Mouse (Mus musculus) midbrain, embryonic 13.5 days (tissue): ENCODE measurements around the gene Smim26. TPM values are rescaled to one million over a fixed set of nuclear protein-coding genes. Genes with fewer than 3 reads are reported as not detected.
A peak's percentile ranks its signal among the peaks of the same experiment; 100 is the strongest.

Experiments used
- ATAC-seq: fragments of 200-750 bp; cut with Nextera tagmentation; 2 replicates; pipeline ENCODE4 v1.8.0; 2017; ENCODE audit warnings: mild to moderate bottlenecking, moderate TSS enrichment, moderate library complexity
- H3K27ac ChIP-seq: fragments of 300-500 bp; sonication (generic); 2 replicates; pipeline ENCODE4 v1.5.1; 2015; ENCODE audit warnings: inconsistent platforms, mild to moderate bottlenecking, moderate library complexity
- H3K27me3 ChIP-seq: fragments of 300-500 bp; sonication (generic); 2 replicates; pipeline ENCODE4 v1.6.1; 2015; ENCODE audit warnings: mild to moderate bottlenecking, inconsistent platforms
- H3K36me3 ChIP-seq: fragments of 300-500 bp; sonication (generic); 2 replicates; pipeline ENCODE4 v1.6.1; 2015; ENCODE audit warnings: mild to moderate bottlenecking, inconsistent platforms
- H3K4me1 ChIP-seq: fragments of 300-500 bp; sonication (generic); replicated peaks from 2 replicates; pipeline ENCODE4 v1.6.1; 2015; ENCODE audit warnings: inconsistent platforms
- H3K4me2 ChIP-seq: fragments of 300-500 bp; sonication (generic); replicated peaks from 2 replicates; pipeline ENCODE4 v1.6.1; 2015; ENCODE audit warnings: moderate library complexity, mild to moderate bottlenecking, inconsistent platforms
- H3K4me3 ChIP-seq: fragments of 300-500 bp; sonication (generic); replicated peaks from 2 replicates; pipeline ENCODE4 v1.5.1; 2015; ENCODE audit warnings: mild to moderate bottlenecking, inconsistent platforms
- H3K9ac ChIP-seq: fragments of 300-500 bp; sonication (generic); replicated peaks from 2 replicates; pipeline ENCODE4 v1.6.1; 2015; ENCODE audit warnings: mild to moderate bottlenecking, inconsistent platforms
- H3K9me3 ChIP-seq: fragments of 300-500 bp; sonication (generic); 2 replicates; pipeline ENCODE4 v1.6.1; 2016; ENCODE audit warnings: mild to moderate bottlenecking, inconsistent platforms
- WGBS: fragments of 180-500 bp; shearing (Covaris S2); methylation state at CpG from one replicate; pipeline ENCODE4 v1.1.7; 2015; 5-methylcytosine and 5-hydroxymethylcytosine counted together
- polyA plus RNA-seq: library from polyadenylated mRNA; unstranded; fragments of >200 nt; fragmentation: Nextera tagmentation; extraction: Ambion mirVana; gene quantifications from 2 replicates; pipeline ENCODE4 v1.2.1, GENCODE M21; 2015

The Smim26 gene
- polyA plus RNA-seq, 1 experiment from 2014 or later: 54.6 TPM

DNA sequence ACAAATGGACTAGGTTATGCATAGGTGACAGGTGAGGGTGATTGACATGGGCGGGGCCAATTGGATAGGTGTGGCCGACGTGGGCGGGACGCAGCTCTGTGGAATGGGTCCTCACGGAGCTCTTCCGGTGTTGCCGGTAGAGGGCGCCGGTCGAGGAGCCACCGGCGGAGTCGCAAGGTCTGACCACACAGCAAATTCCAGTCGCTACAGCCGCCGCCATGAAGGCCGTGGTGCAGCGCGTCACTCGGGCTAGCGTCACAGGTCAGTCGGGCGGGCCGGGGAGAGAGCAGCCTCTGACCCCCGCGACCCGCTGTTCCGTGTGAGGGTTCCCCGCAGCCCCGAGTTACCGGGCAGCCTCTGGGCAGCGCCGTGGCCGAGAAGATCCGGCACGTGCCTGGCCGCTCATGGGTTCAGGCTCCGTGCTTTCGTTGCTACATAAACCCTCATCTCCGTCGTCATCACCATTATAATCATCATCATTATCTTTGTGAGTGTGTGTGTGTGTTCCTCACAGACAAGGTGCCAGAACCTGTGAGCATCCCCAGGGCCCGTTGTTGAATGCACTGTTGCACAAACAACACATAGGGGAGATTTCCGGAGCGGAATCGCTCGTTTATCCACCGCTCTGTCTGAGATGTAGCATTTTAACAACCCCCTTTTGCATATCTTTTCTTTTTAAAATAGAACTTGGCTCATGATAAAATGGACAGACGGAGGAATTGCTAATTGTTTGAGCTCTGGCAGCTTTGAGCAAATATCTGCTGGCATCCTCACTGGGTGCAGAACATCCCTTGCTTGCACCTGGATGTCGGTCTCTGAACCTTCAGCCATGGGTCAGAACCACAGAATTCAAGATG is 6.2 kb downstream of the Smim26 start, which contains the start of gene Dtd1:
Dtd1 (plus strand) TSS at position 67 of the 857 bp plus-strand sequence.
- peak within 1 kb of the TSS; percentile 86 for H3K9ac ChIP-seq
- H3K36me3 ChIP-seq: peaks cover 7% of the 10 kb centered on the region; the same call in 1 of the 2 replicates
- no peaks in the 10 kb centered on the region for H3K27me3 ChIP-seq
- H3K4me1 ChIP-seq: peaks cover 3% of the 10 kb centered on the region; the same call in 1 of the 2 replicates
- peak within 1 kb of the TSS; percentile 57 for H3K4me3 ChIP-seq
- H3K4me2 ChIP-seq: peak within 1 kb of the TSS; percentile 60
- H3K9me3 ChIP-seq: no peaks in the 10 kb centered on the region
- peak within 1 kb of the TSS; percentile 68 for H3K27ac ChIP-seq
- 3% methylated on average over 44 of the region's 50 CpGs for WGBS
- peak; percentile 94 for ATAC-seq

DNA sequence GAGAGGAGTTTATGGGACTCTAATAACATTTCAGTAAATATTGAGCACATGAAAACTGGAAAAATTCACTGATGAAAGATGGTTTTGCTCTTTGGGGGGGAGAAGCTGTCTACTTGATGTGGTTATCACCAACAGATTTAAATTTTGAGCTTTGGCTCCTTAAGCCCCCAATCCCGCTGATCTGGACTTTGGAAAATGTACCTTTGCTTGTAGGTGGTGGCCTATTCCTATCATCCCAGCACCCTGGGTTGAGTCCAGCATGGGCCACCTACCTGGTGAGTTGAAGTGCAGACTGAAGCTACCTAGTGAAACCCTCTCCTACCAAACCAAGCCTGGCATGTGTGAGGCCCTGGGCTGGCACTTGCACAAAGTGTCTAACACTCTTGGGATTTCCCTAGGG is 7.7 kb downstream of the Smim26 start:
- 96% methylated on average over 1 of the region's 1 CpGs for WGBS

DNA sequence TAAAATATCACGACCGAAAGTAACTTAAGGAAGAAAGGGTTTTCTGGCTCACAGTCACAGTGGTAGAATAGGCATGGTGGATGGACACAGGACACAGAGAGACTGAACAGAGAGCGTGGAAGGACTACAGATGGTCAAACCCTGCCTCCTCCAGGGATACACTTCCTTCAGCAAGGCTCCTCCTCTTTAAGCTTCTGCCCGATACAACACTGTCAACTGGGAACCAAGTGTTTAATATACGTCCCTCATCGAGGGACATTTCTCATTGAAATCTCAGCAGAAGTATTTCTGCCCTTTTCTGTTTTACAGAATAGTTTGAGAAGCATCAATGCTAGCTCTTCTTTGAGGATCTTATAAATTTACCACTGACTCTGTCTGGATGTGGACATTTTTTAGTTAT is 20.1 kb downstream of the Smim26 start:
- no peak overlapping the region for H3K27ac ChIP-seq
- H3K27me3 ChIP-seq: no peaks in the 10 kb centered on the region
- no peak overlapping the region for H3K4me3 ChIP-seq
- no peak for ATAC-seq
- 0 out of 2 replicates have a peak, but pooled peaks cover 6% of the 10 kb centered on the region for H3K9me3 ChIP-seq
- H3K36me3 ChIP-seq: no peaks in the 10 kb centered on the region
- no peak overlapping the region for H3K9ac ChIP-seq
- no peak overlapping the region for H3K4me2 ChIP-seq
- no peaks in the 10 kb centered on the region for H3K4me1 ChIP-seq
- WGBS: 95% methylated on average over 6 of the region's 6 CpGs

More for the DNA sequence above, 7.7 kb downstream of the Smim26 start:
- peaks cover 3% of the 10 kb centered on the region; the same call in 1 of the 2 replicates for H3K4me1 ChIP-seq
- H3K9ac ChIP-seq: no peak overlapping the region
- no peak overlapping the region for H3K27ac ChIP-seq
- H3K4me2 ChIP-seq: no peak overlapping the region
- peaks cover 10% of the 10 kb centered on the region for H3K36me3 ChIP-seq
- no peak for ATAC-seq
- H3K27me3 ChIP-seq: no peaks in the 10 kb centered on the region
- no peaks in the 10 kb centered on the region for H3K9me3 ChIP-seq
- H3K4me3 ChIP-seq: no peak overlapping the region

DNA sequence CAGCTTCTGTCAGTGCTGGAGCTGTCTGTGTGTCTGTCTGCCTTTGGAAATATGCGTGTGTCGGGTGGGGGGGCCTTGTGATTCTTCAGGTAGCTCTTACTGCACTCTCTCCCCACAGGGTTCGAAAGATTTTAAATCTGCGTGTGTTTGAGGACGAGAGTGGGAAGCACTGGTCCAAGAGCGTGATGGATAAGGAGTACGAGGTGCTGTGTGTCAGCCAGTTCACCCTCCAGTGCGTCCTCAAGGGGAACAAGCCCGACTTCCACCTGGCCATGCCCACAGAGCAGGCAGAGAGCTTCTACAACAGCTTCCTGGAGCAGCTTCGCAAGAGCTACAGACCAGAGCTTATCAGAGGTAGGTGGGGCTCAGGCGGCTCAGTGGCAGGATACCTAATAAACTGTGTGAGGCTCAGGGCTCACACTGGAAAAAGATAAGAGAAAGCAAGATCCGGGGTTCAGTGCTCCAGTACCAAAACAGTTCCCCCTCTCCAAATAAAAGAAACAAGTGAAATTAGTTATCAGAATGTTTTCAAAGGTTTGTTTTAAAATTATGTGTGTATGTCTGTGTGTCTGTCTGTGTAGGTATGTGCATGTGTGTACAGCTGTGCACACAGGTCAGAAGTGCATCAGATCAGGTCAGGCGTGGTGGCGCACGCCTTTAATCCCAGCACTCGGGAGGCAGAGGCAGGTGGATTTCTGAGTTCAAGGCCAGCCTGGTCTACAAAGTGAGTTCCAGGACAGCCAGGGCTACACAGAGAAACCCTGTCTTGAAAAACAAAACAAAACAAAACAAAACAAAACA is 23.4 kb downstream of the Smim26 start:
- WGBS: 92% methylated on average over 16 of the region's 16 CpGs
- Histone ChIP-seq H3K4me2 (no peak overlapping the region), H3K27me3 (no peaks in the 10 kb centered on the region), H3K4me3 (no peak overlapping the region), H3K4me1 (no peaks in the 10 kb centered on the region), H3K36me3 (no peaks in the 10 kb centered on the region), H3K27ac (no peak overlapping the region), H3K9ac (no peak overlapping the region), H3K9me3 (0 out of 2 replicates have a peak, but pooled peaks cover 6% of the 10 kb centered on the region)
- ATAC-seq: no peak

DNA sequence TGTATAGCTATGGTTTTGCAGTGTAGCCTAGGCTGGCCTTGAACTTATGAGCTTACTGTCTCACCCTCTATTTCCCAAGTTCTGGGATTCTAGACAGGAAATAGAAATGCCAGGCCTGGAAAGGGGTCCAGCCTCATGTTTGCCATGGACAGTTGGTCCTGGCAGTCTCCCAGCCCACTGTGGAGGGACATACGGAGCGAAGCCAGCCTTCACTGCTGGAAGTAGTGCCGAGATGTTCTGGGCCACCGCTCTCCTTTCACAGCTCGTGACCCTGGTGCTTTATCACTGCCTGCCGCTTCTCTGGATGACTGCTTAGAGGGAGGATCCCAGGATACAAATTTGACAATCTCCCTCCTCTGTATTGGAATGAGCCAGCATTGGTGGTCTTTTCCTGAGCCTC is 27.6 kb downstream of the Smim26 start:
- no peaks in the 10 kb centered on the region for H3K27me3 ChIP-seq
- H3K4me2 ChIP-seq: no peak overlapping the region
- H3K9me3 ChIP-seq: no peaks in the 10 kb centered on the region
- H3K9ac ChIP-seq: no peak overlapping the region
- no peak overlapping the region for H3K27ac ChIP-seq
- WGBS: 32% methylated on average over 6 of the region's 6 CpGs
- 0 out of 2 replicates have a peak, but pooled peaks cover 3% of the 10 kb centered on the region for H3K36me3 ChIP-seq
- H3K4me3 ChIP-seq: no peak overlapping the region
- no peaks in the 10 kb centered on the region for H3K4me1 ChIP-seq
- ATAC-seq: no peak

DNA sequence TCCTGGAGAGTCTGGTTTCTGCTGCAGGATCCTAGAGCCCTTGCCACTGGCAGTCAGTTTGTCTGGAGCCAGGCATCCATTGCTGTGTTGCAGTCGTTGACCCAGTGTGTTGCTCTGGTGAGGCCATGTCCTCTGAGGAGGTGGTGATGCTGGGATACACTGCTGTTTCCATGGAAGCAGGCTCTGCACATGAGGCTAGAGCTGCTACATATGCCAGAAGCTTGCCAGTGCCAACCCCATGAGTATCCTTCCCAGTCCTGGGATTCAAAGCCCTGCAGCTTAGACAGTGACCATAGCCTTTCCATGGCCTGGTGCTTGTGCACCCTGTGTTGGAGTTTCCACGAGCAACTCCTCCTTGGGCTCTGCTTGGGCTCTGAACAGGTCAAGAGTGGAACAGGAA is 39.7 kb downstream of the Smim26 start:
- peaks cover 6% of the 10 kb centered on the region; the same call in 1 of the 2 replicates for H3K36me3 ChIP-seq
- H3K27ac ChIP-seq: no peak overlapping the region
- no peak overlapping the region for H3K4me3 ChIP-seq
- H3K27me3 ChIP-seq: no peaks in the 10 kb centered on the region
- WGBS: 88% methylated on average over 2 of the region's 2 CpGs
- H3K9ac ChIP-seq: no peak overlapping the region
- H3K4me1 ChIP-seq: no peaks in the 10 kb centered on the region
- H3K9me3 ChIP-seq: no peaks in the 10 kb centered on the region
- H3K4me2 ChIP-seq: no peak overlapping the region
- ATAC-seq: no peak; the same call in 1 of the 2 replicates

DNA sequence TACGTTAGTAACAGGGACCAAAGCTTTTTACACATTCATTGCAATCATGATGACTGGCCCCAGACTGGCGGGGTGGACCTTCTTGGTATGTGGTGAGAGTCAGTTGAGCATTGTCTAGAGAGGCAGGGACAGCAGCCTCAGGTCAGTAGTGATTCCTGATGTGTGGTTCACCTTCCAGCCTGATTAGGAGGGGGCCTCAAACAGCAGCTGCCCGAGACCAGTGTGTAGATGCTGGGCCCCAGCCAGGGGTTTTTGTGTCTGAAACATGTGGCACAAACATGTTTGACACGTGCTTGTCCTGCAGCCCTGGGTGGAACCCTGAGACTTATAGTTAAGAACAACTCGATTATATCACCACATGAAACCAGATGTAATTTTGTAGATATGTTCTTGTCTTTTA is 40.4 kb downstream of the Smim26 start:
- Histone ChIP-seq H3K27me3 (no peaks in the 10 kb centered on the region), H3K9me3 (no peaks in the 10 kb centered on the region), H3K4me3 (no peak overlapping the region), H3K4me2 (no peak overlapping the region), H3K27ac (no peak overlapping the region), H3K9ac (no peak overlapping the region), H3K36me3 (peaks cover 6% of the 10 kb centered on the region; the same call in 1 of the 2 replicates), H3K4me1 (no peaks in the 10 kb centered on the region)
- ATAC-seq: no peak
- WGBS: 78% methylated on average over 5 of the region's 5 CpGs

DNA sequence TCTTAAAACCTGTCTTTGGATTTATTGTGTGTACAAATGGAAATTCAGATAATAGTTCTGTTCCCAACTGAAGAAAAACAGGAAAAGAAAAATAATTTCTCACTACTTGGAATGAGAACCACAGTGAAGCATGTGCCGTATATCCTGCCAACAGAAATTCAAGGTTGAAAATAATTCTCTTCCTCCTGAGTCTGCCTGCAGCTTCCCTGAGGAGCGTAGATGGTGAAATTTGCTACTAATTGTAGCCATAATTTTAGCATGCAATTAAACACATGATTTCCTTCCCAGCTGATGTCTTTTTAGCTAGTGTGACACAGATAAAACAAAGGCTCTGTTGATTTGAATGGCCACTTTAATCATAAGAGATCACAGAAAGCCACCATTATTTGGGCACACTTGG is 40.9 kb downstream of the Smim26 start:
- Histone ChIP-seq H3K27ac (no peak overlapping the region), H3K4me1 (no peaks in the 10 kb centered on the region), H3K9ac (no peak overlapping the region), H3K36me3 (peaks cover 6% of the 10 kb centered on the region; the same call in 1 of the 2 replicates), H3K9me3 (no peaks in the 10 kb centered on the region), H3K4me3 (no peak overlapping the region), H3K4me2 (no peak overlapping the region), H3K27me3 (no peaks in the 10 kb centered on the region)
- no peak for ATAC-seq
- WGBS: 75% methylated on average over 2 of the region's 2 CpGs

DNA sequence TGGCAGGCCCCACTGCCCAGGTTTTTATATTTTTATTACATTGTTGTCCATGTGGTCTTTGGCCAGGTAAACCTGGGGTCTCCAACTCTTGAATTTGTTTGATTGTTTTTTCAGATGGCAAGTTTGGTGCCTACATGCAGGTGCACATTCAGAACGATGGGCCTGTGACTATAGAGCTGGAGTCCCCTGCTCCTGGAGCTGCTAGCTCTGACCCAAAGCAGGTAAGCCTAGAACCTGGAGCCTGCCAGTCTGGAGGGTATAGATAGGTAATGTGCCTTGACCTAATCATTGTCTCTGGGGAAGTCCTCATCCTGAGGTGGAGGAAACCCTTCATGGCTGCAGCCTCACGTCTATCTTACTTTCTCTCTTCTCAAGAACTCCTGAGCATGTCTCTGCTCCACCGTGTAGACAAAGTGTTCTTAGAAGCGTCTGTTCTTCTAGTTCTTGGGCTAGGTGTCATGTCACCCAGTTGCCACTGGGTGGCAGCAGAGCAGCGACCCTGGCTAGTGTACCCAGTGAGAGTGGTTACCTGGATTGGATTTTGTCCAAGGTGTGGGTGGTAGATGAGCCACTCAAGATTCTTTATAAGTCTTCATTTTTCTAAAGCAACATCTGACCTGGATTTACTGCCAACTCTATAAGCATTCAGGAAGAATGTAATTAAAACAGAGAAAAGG is 41.9 kb downstream of the Smim26 start:
- Histone ChIP-seq H3K4me2 (no peak overlapping the region), H3K27ac (0 out of 2 replicates have a peak overlapping the region, but pooled peaks have one; percentile 25), H3K36me3 (peaks cover 6% of the 10 kb centered on the region; the same call in 1 of the 2 replicates), H3K9ac (no peak overlapping the region), H3K4me1 (peaks cover 5% of the 10 kb centered on the region), H3K4me3 (no peak overlapping the region), H3K27me3 (no peaks in the 10 kb centered on the region), H3K9me3 (no peaks in the 10 kb centered on the region)
- 25% methylated on average over 5 of the region's 5 CpGs for WGBS
- ATAC-seq: peak; percentile 73

DNA sequence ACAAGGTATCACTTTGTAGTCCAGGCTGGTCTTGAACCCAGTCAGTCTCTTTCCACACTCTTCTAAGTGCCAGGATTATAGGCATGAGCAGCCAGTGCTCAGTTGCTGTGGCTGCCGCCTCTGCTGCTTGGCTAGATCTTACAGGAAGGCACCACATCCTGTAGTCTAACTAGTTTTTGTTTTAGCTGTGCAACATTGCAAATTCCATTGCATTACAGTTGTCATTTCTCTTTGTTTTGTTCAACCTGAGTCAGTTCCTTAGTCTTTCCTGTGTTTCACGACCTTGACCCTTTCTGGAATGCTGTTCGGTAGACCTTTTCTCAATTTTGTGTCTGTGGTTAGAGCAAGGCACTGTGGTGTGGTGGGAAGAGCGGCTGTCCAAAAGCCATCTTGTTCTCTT is 43.4 kb downstream of the Smim26 start:
- WGBS: 91% methylated on average over 4 of the region's 4 CpGs
- no peaks in the 10 kb centered on the region for H3K27me3 ChIP-seq
- no peak for ATAC-seq
- H3K36me3 ChIP-seq: peaks cover 5% of the 10 kb centered on the region; the same call in 1 of the 2 replicates
- H3K27ac ChIP-seq: no peak overlapping the region
- H3K4me3 ChIP-seq: no peak overlapping the region
- no peaks in the 10 kb centered on the region for H3K9me3 ChIP-seq
- H3K4me1 ChIP-seq: peaks cover 5% of the 10 kb centered on the region
- no peak overlapping the region for H3K9ac ChIP-seq
- no peak overlapping the region for H3K4me2 ChIP-seq

DNA sequence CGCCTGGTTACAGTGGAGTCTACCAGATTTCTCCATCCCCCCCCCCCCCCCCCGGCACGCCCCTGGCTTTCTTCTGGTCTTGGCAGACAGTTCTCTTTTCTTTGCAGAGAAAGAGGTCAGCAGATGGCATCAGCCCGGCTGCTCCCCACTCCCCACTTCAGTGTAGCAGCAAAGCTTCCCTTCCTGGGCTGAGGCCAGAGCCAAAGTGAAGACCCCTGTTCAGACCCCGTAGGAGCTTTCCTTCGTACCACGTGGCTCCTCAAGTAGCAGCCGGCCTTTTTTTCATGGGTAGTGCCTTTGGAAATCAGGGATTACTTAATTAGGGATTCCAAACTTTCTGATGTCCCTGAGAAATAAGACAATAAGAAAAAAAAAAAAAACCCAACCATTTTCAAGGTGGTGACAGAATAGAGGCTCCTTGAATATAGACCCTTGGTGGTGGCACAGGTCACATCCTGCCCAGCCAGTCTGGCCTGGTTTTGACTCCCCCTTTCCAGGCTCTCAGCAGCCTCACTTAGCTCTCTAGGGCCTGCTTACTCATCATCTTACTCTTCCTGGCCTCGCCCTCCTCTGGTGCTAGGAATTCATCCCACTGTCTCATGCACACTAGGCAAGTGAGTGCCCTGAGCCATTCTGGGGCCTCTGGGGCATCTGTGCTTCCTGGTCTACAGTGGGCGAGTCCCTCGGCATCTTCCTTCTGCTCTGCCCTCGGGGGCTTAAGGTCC is 44.0 kb downstream of the Smim26 start:
- ATAC-seq: no peak
- H3K4me3 ChIP-seq: no peak overlapping the region
- H3K9me3 ChIP-seq: no peaks in the 10 kb centered on the region
- H3K27me3 ChIP-seq: no peaks in the 10 kb centered on the region
- no peak overlapping the region for H3K9ac ChIP-seq
- 83% methylated on average over 12 of the region's 12 CpGs for WGBS
- H3K36me3 ChIP-seq: no peaks in the 10 kb centered on the region
- peaks cover 5% of the 10 kb centered on the region for H3K4me1 ChIP-seq
- no peak overlapping the region for H3K27ac ChIP-seq
- H3K4me2 ChIP-seq: no peak overlapping the region
